Mouse (Mus musculus) myocyte (in vitro differentiated cells): Measurements from ENCODE around the gene Sh3pxd2a. TPM values are rescaled to one million over a fixed set of nuclear protein-coding genes. Genes with fewer than 3 reads are reported as not detected.

Experiments used
- H3K27me3 ChIP-seq: one replicate; pipeline ENCODE4 v1.6.1; 2011; ENCODE audit not compliant: control insufficient read depth, insufficient read depth, insufficient read length
- H3K36me3 ChIP-seq: one replicate; pipeline ENCODE4 v1.6.1; 2011; ENCODE audit not compliant: control insufficient read depth, insufficient read depth
- H3K4me2 ChIP-seq: one replicate; pipeline ENCODE4 v1.6.1; 2011; ENCODE audit warnings: low read depth, control low read depth
- H3K4me3 ChIP-seq: one replicate; pipeline ENCODE4 v1.5.1; 2011; ENCODE audit warnings: mild to moderate bottlenecking, control low read depth, moderate library complexity
- H3K79me2 ChIP-seq: one replicate; pipeline ENCODE4 v1.6.1; 2011; ENCODE audit not compliant: control insufficient read depth, insufficient read depth
- H3ac ChIP-seq: one replicate; pipeline ENCODE4 v1.6.1; 2011; ENCODE audit not compliant: control insufficient read depth, insufficient read length
- CEBPB ChIP-seq: IDR thresholded peaks from 2 replicates; pipeline ENCODE4 v1.6.1; 2011; ENCODE audit warnings: mild to moderate bottlenecking, moderate library complexity; ENCODE audit not compliant: poor library complexity, insufficient read depth, severe bottlenecking
- E2F4 ChIP-seq: IDR thresholded peaks from one replicate; pipeline ENCODE4 v1.6.1; 2011; ENCODE audit warnings: mild to moderate bottlenecking, control low read depth, moderate library complexity; ENCODE audit not compliant: insufficient read depth
- MAX ChIP-seq: IDR thresholded peaks from one replicate; pipeline ENCODE4 v1.6.1; 2011; ENCODE audit warnings: low read depth, mild to moderate bottlenecking, control low read depth
- MYOD1 ChIP-seq, 3 experiments: IDR thresholded peaks; one replicate each; pipeline ENCODE4 v1.6.1; 2011; ENCODE audit warnings: control low read depth in 2 of 3, low read depth in 2 of 3, mild to moderate bottlenecking in 2 of 3, moderate library complexity in 1 of 3; ENCODE audit not compliant: insufficient read length in 2 of 3, control insufficient read depth in 1 of 3
- MYOG ChIP-seq, 3 experiments: IDR thresholded peaks; one replicate each; pipeline ENCODE4 v1.6.1; 2011; ENCODE audit warnings: control low read depth in 2 of 3, low read depth in 2 of 3, mild to moderate bottlenecking in 2 of 3; ENCODE audit not compliant: insufficient read length in 2 of 3, control insufficient read depth in 1 of 3, insufficient read depth in 1 of 3
- POLR2A ChIP-seq: IDR thresholded peaks from one replicate; pipeline ENCODE4 v1.6.1; 2011; ENCODE audit warnings: low read depth, mild to moderate bottlenecking, control low read depth, moderate library complexity; ENCODE audit not compliant: insufficient read length
- POLR2AphosphoS2 ChIP-seq: IDR thresholded peaks from one replicate; pipeline ENCODE4 v1.6.1; 2011; ENCODE audit warnings: low read depth, control low read depth; ENCODE audit not compliant: insufficient read length
- REST ChIP-seq: IDR thresholded peaks from one replicate; pipeline ENCODE4 v1.6.1; 2011; ENCODE audit warnings: mild to moderate bottlenecking, control low read depth, moderate library complexity; ENCODE audit not compliant: insufficient read depth, insufficient read length
- SRF ChIP-seq: IDR thresholded peaks from one replicate; pipeline ENCODE4 v1.6.1; 2011; ENCODE audit warnings: low read depth; ENCODE audit not compliant: control insufficient read depth, insufficient read length
- TCF12 ChIP-seq: IDR thresholded peaks from one replicate; pipeline ENCODE4 v1.6.1; 2011; ENCODE audit warnings: mild to moderate bottlenecking, control low read depth; ENCODE audit not compliant: poor library complexity, insufficient read depth, severe bottlenecking
- TCF3 ChIP-seq: IDR thresholded peaks from one replicate; pipeline ENCODE4 v1.6.1; 2011; ENCODE audit warnings: low read depth, control low read depth; ENCODE audit not compliant: insufficient read length
- USF1 ChIP-seq: IDR thresholded peaks from one replicate; pipeline ENCODE4 v1.6.1; 2011; ENCODE audit warnings: low read depth, mild to moderate bottlenecking, control low read depth, moderate library complexity
- polyA plus RNA-seq: library from polyadenylated mRNA; unstranded; fragments of >200 nt; fragmentation: generic; extraction: Trizol; gene quantifications from one replicate; pipeline ENCODE4 v1.2.1, GENCODE M21; 2012; ENCODE audit warnings: missing spikeins

The Sh3pxd2a gene
- polyA plus RNA-seq, 1 experiment, result 59.5 TPM

GRCm38 (mm10) chr19:47385971-47386370, 78.2 kb downstream of the Sh3pxd2a start:
- Histone ChIP-seq H3K4me3 (no peak overlapping the region), H3ac (no peak overlapping the region), H3K27me3 (no peaks in the 10 kb centered on the region), H3K79me2 (no peaks in the 10 kb centered on the region), H3K4me2 (no peak overlapping the region), H3K36me3 (no peaks in the 10 kb centered on the region)
- TF ChIP-seq USF1 (no peak), MYOD1 (IDR thresholded peaks at IDR 0.05; ENCODE audit: control insufficient read depth in 1 of 3, insufficient read length in 2 of 3, low read depth in 2 of 3) (no peak), E2F4 (no peak), REST (no peak), MAX (no peak), POLR2A (no peak), SRF (no peak)

- TF ChIP-seq TCF3 (no peak), MAX (no peak), USF1 (no peak), CEBPB (no peak), MYOG (IDR thresholded peaks at IDR 0.05; ENCODE audit: control insufficient read depth in 1 of 3, insufficient read depth in 1 of 3, insufficient read length in 2 of 3, low read depth in 2 of 3) (no peak), TCF12 (no peak), E2F4 (no peak), POLR2AphosphoS2 (no peak), MYOD1 (IDR thresholded peaks at IDR 0.05; ENCODE audit: control insufficient read depth in 1 of 3, insufficient read length in 2 of 3, low read depth in 2 of 3) (no peak), SRF (no peak), POLR2A (no peak), REST (no peak)
- Histone ChIP-seq H3K79me2 (no peaks in the 10 kb centered on the region), H3K4me3 (no peak overlapping the region)
Observed at GRCm38 (mm10) chr19:47384639-47385038, 79.6 kb downstream of the Sh3pxd2a start.

GRCm38 (mm10) chr19:47384036-47384435, 80.2 kb downstream of the Sh3pxd2a start:
- no peak overlapping the region for H3ac ChIP-seq
- TF ChIP-seq E2F4, result no peak
- no peak for TF ChIP-seq USF1
- TF ChIP-seq REST, result no peak
- TF ChIP-seq POLR2A, result no peak
- TF ChIP-seq SRF, result no peak
- no peak for TF ChIP-seq MAX
- no peak for TF ChIP-seq TCF12
- no peak for TF ChIP-seq POLR2AphosphoS2
- no peak for TF ChIP-seq CEBPB
- no peaks in the 10 kb centered on the region for H3K27me3 ChIP-seq
- H3K4me3 ChIP-seq, result no peak overlapping the region
- H3K79me2 ChIP-seq, result no peaks in the 10 kb centered on the region
- no peaks in the 10 kb centered on the region for H3K36me3 ChIP-seq
- H3K4me2 ChIP-seq, result no peak overlapping the region

More at GRCm38 (mm10) chr19:47384639-47385038, 79.6 kb downstream of the Sh3pxd2a start:
- H3ac ChIP-seq, result no peak overlapping the region
- no peak overlapping the region for H3K4me2 ChIP-seq
- H3K27me3 ChIP-seq, result no peaks in the 10 kb centered on the region
- no peaks in the 10 kb centered on the region for H3K36me3 ChIP-seq

- H3ac ChIP-seq, result no peak overlapping the region
- H3K79me2 ChIP-seq, result no peaks in the 10 kb centered on the region
- no peak overlapping the region for H3K4me2 ChIP-seq
- no peaks in the 10 kb centered on the region for H3K27me3 ChIP-seq
- no peak overlapping the region for H3K4me3 ChIP-seq
- TF ChIP-seq POLR2A (no peak), E2F4 (no peak), MYOD1 (IDR thresholded peaks at IDR 0.05; ENCODE audit: control insufficient read depth in 1 of 3, insufficient read length in 2 of 3, low read depth in 2 of 3) (no peak), CEBPB (no peak), MYOG (IDR thresholded peaks at IDR 0.05; ENCODE audit: control insufficient read depth in 1 of 3, insufficient read depth in 1 of 3, insufficient read length in 2 of 3, low read depth in 2 of 3) (no peak)
- no peaks in the 10 kb centered on the region for H3K36me3 ChIP-seq
Observed at GRCm38 (mm10) chr19:47382268-47382667, 81.9 kb downstream of the Sh3pxd2a start.

- no peak overlapping the region for H3ac ChIP-seq
- H3K79me2 ChIP-seq, result no peaks in the 10 kb centered on the region
- H3K36me3 ChIP-seq, result no peaks in the 10 kb centered on the region
- no peaks in the 10 kb centered on the region for H3K27me3 ChIP-seq
- no peak overlapping the region for H3K4me2 ChIP-seq
- TF ChIP-seq REST, result no peak
- TF ChIP-seq TCF3, result no peak
- no peak for TF ChIP-seq POLR2AphosphoS2
- TF ChIP-seq SRF, result no peak
- no peak for TF ChIP-seq USF1
- no peak for TF ChIP-seq MYOG (IDR thresholded peaks at IDR 0.05; ENCODE audit: control insufficient read depth in 1 of 3, insufficient read depth in 1 of 3, insufficient read length in 2 of 3, low read depth in 2 of 3)
- TF ChIP-seq TCF12, result no peak
- no peak for TF ChIP-seq MYOD1 (IDR thresholded peaks at IDR 0.05; ENCODE audit: control insufficient read depth in 1 of 3, insufficient read length in 2 of 3, low read depth in 2 of 3)
- no peak for TF ChIP-seq POLR2A
- TF ChIP-seq CEBPB, result no peak
- no peak for TF ChIP-seq E2F4
- TF ChIP-seq MAX, result no peak
- H3K4me3 ChIP-seq, result no peak overlapping the region
Observed at GRCm38 (mm10) chr19:47381011-47381410, 83.2 kb downstream of the Sh3pxd2a start.
